Mouse (Mus musculus): ENCODE results near the gene Socs2.
"Not testable (repeated sequence)": the region's sequence is repeated elsewhere in the genome, so short reads cannot be mapped to it uniquely, and the experiment has no call there.

The Socs2 gene

GRCm38 (mm10) chr10:95389805-95390204 lies 27.2 kb downstream of the Socs2 start:
- not testable (repeated sequence) for DNase-seq

- DNase-seq: peak; percentile 88
These were observed 28.0 kb downstream of the Socs2 start for GRCm38 (mm10) chr10:95388821-95389477.

- no peak for DNase-seq
These were observed 30.5 kb downstream of the Socs2 start for GRCm38 (mm10) chr10:95386527-95386926.

- DNase-seq: peak; percentile 73
These were observed 31.2 kb downstream of the Socs2 start for GRCm38 (mm10) chr10:95385801-95386203.

- no peak for DNase-seq
These were observed 31.9 kb downstream of the Socs2 start for GRCm38 (mm10) chr10:95385081-95385480.

- no peak for DNase-seq
These were observed 32.5 kb downstream of the Socs2 start for GRCm38 (mm10) chr10:95384446-95384845.

- DNase-seq: no peak
These were observed 43.6 kb downstream of the Socs2 start for GRCm38 (mm10) chr10:95373340-95373739.

GRCm38 (mm10) chr10:95371942-95372341 lies 45.0 kb downstream of the Socs2 start:
- DNase-seq: no peak

- DNase-seq: no peak
These were observed 47.8 kb downstream of the Socs2 start for GRCm38 (mm10) chr10:95369190-95369589.

- DNase-seq: no peak
These were observed 48.8 kb downstream of the Socs2 start for GRCm38 (mm10) chr10:95368151-95368550.

- no peak for DNase-seq
These were observed 49.3 kb downstream of the Socs2 start for GRCm38 (mm10) chr10:95367661-95368089.

- DNase-seq: no peak
These were observed 49.7 kb downstream of the Socs2 start for GRCm38 (mm10) chr10:95367241-95367640.

GRCm38 (mm10) chr10:95362326-95362725 lies 54.7 kb downstream of the Socs2 start:
- no peak for DNase-seq

- DNase-seq: peak; percentile 56
These were observed 55.6 kb downstream of the Socs2 start for GRCm38 (mm10) chr10:95361260-95361841.

- DNase-seq: no peak
These were observed 56.9 kb downstream of the Socs2 start for GRCm38 (mm10) chr10:95360048-95360447.

GRCm38 (mm10) chr10:95357721-95358120 lies 59.3 kb downstream of the Socs2 start:
- no peak for DNase-seq

- no peak for DNase-seq
These were observed 60.3 kb downstream of the Socs2 start for GRCm38 (mm10) chr10:95356711-95357110.

- DNase-seq: no peak
These were observed 61.2 kb downstream of the Socs2 start for GRCm38 (mm10) chr10:95355678-95356268.

GRCm38 (mm10) chr10:95354673-95355072 lies 62.3 kb downstream of the Socs2 start:
- DNase-seq: no peak

- DNase-seq: no peak
These were observed 62.9 kb downstream of the Socs2 start for GRCm38 (mm10) chr10:95354047-95354446.

- DNase-seq: no peak
These were observed 68.5 kb downstream of the Socs2 start for GRCm38 (mm10) chr10:95348457-95348856.

- DNase-seq: no peak
These were observed 69.2 kb downstream of the Socs2 start for GRCm38 (mm10) chr10:95347776-95348175.

GRCm38 (mm10) chr10:95342833-95343590 lies 74.0 kb downstream of the Socs2 start:
- DNase-seq: no peak

- DNase-seq: no peak
These were observed 76.3 kb downstream of the Socs2 start for GRCm38 (mm10) chr10:95340676-95341075.

Measured in lung, postnatal 10 days (tissue).